Mouse (Mus musculus): ENCODE measurements at regions not wholly inside any gene's neighbourhood (a gene's known extent, or its start where the extent isn't known, plus 50 kb on each side); places are given as distances from the start of the nearest gene placed in this dataset.

DNA sequence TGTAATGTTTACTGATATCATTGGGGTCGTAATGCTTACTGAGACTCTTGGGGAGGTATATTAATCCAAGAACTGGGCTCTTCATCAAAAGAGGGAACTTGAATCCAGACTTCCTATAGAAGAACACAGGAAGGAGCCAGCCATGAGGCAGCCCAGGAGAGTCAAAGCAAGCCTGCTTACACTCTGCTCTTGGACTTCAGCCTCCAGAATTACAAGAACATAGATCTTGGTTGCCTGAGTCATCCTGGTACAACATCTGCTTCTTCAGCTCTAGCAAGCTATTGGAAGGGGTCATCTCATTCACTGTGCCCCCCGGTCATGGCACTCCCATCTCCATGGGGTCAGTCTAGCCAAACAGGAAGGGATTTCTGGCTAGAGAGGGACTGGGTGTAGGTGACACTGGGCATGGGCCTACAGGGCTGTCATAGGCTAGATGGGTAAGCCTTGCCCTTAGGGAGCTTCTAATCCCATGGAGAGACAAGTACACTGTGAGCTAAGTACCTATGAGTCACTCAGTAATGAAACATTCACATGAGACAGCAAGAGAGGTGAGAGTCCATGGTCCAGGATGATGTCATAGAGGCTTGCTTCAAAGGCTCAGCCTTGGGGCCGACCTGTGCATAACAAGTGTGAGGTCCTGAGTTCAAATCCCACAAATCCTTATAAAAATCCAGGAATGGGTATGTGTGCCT lies 217.1 kb downstream of the 4933412E24Rik start:
- Histone ChIP-seq H3K79me2 (ENCODE audit: control insufficient read depth, insufficient read depth) (no peaks in the 10 kb centered on the region), H3K36me3 (ENCODE audit: control insufficient read depth, insufficient read depth) (no peaks in the 10 kb centered on the region), H3ac (ENCODE audit: control insufficient read depth, insufficient read length) (no peak overlapping the region), H3K27me3 (ENCODE audit: control insufficient read depth, insufficient read depth, insufficient read length) (no peaks in the 10 kb centered on the region), H3K4me2 (ENCODE audit: low read depth) (no peak overlapping the region), H3K4me3 (no peak overlapping the region)
- TF ChIP-seq REST (IDR thresholded peaks at IDR 0.05; ENCODE audit: insufficient read depth, insufficient read length) (no peak), MAX (IDR thresholded peaks at IDR 0.05; ENCODE audit: low read depth) (no peak), TCF12 (IDR thresholded peaks at IDR 0.05; ENCODE audit: insufficient read depth, poor library complexity, severe bottlenecking) (no peak), POLR2AphosphoS2 (IDR thresholded peaks at IDR 0.05; ENCODE audit: insufficient read length, low read depth) (no peak), TCF3 (IDR thresholded peaks at IDR 0.05; ENCODE audit: insufficient read length, low read depth) (no peak), POLR2A (IDR thresholded peaks at IDR 0.05; ENCODE audit: insufficient read length, low read depth) (no peak), CEBPB (IDR thresholded peaks at IDR 0.05; ENCODE audit: insufficient read depth, poor library complexity, severe bottlenecking) (no peak), MYOD1 (IDR thresholded peaks at IDR 0.05; ENCODE audit: control insufficient read depth in 1 of 3, insufficient read length in 2 of 3, low read depth in 2 of 3) (no peak), USF1 (IDR thresholded peaks at IDR 0.05; ENCODE audit: low read depth) (no peak), SRF (IDR thresholded peaks at IDR 0.05; ENCODE audit: control insufficient read depth, insufficient read length, low read depth) (no peak), MYOG (IDR thresholded peaks at IDR 0.05; ENCODE audit: control insufficient read depth in 1 of 3, insufficient read depth in 1 of 3, insufficient read length in 2 of 3, low read depth in 2 of 3) (no peak), E2F4 (IDR thresholded peaks at IDR 0.05; ENCODE audit: insufficient read depth) (no peak)

DNA sequence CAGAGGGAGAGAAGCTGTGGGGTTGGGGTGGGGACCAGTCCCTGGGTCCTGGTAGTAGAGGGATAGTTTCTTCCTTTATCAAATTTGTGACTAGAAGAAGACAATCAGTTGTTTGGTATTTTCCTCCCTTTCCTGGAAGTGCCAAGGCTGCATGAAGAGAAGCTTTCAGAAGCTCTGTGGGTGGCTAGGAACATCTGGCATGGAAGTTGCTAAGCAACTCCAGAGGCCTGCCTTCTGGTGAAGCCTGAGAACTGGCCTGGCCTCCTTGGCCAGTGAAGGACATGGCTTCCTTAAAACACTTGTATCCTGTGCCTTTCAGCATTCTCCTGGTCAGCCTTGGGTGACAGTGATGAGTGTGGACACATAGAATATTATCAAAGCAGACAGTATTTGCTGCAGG lies 217.9 kb downstream of the 4933412E24Rik start:
- H3K27me3 ChIP-seq (ENCODE audit: control insufficient read depth, insufficient read depth, insufficient read length), result no peaks in the 10 kb centered on the region
- TF ChIP-seq SRF (IDR thresholded peaks at IDR 0.05; ENCODE audit: control insufficient read depth, insufficient read length, low read depth) (no peak), MYOD1 (IDR thresholded peaks at IDR 0.05; ENCODE audit: control insufficient read depth in 1 of 3, insufficient read length in 2 of 3, low read depth in 2 of 3) (peak in 1 of 3 experiments; percentile 8)
- H3K36me3 ChIP-seq (ENCODE audit: control insufficient read depth, insufficient read depth), result no peaks in the 10 kb centered on the region
- H3ac ChIP-seq (ENCODE audit: control insufficient read depth, insufficient read length), result no peak overlapping the region
- H3K4me2 ChIP-seq (ENCODE audit: low read depth), result no peak overlapping the region
- no peak overlapping the region for H3K4me3 ChIP-seq
- H3K79me2 ChIP-seq (ENCODE audit: control insufficient read depth, insufficient read depth), result no peaks in the 10 kb centered on the region

DNA sequence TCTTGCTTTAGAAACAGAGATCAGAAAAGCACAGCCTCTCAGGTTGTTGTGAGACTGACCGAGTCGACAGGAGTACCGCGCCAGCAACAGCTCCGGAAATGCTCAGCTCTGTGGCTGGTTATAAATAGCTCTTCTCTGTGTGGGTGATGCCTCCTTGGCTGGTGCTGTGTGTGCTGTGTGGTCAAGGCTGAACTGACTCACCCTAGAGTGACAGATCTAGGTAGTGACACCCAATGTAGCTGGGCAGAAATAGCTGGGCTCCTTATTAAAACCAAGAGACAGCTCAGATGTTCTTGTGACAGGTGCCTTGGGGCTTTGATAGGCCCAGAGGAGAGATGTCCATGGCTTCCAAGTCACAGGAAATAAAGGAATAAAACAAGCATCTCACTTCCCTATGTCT lies 220.7 kb downstream of the 4933412E24Rik start:
- no peaks in the 10 kb centered on the region for H3K36me3 ChIP-seq (ENCODE audit: control insufficient read depth, insufficient read depth)
- H3ac ChIP-seq (ENCODE audit: control insufficient read depth, insufficient read length), result no peak overlapping the region
- TF ChIP-seq E2F4 (IDR thresholded peaks at IDR 0.05; ENCODE audit: insufficient read depth) (no peak), POLR2AphosphoS2 (IDR thresholded peaks at IDR 0.05; ENCODE audit: insufficient read length, low read depth) (no peak), USF1 (IDR thresholded peaks at IDR 0.05; ENCODE audit: low read depth) (no peak), SRF (IDR thresholded peaks at IDR 0.05; ENCODE audit: control insufficient read depth, insufficient read length, low read depth) (no peak), MYOG (IDR thresholded peaks at IDR 0.05; ENCODE audit: control insufficient read depth in 1 of 3, insufficient read depth in 1 of 3, insufficient read length in 2 of 3, low read depth in 2 of 3) (peak in 2 of 3 experiments; percentile 48 to 52), CEBPB (IDR thresholded peaks at IDR 0.05; ENCODE audit: insufficient read depth, poor library complexity, severe bottlenecking) (no peak), POLR2A (IDR thresholded peaks at IDR 0.05; ENCODE audit: insufficient read length, low read depth) (peak; percentile 23), TCF12 (IDR thresholded peaks at IDR 0.05; ENCODE audit: insufficient read depth, poor library complexity, severe bottlenecking) (peak; percentile 64), MYOD1 (IDR thresholded peaks at IDR 0.05; ENCODE audit: control insufficient read depth in 1 of 3, insufficient read length in 2 of 3, low read depth in 2 of 3) (peak; percentile 71 to 93 (median 78)), TCF3 (IDR thresholded peaks at IDR 0.05; ENCODE audit: insufficient read length, low read depth) (no peak), REST (IDR thresholded peaks at IDR 0.05; ENCODE audit: insufficient read depth, insufficient read length) (no peak), MAX (IDR thresholded peaks at IDR 0.05; ENCODE audit: low read depth) (peak; percentile 44)
- H3K79me2 ChIP-seq (ENCODE audit: control insufficient read depth, insufficient read depth), result no peaks in the 10 kb centered on the region
- no peaks in the 10 kb centered on the region for H3K27me3 ChIP-seq (ENCODE audit: control insufficient read depth, insufficient read depth, insufficient read length)
- H3K4me3 ChIP-seq, result no peak overlapping the region
- H3K4me2 ChIP-seq (ENCODE audit: low read depth), result peak overlapping the region; percentile 70

DNA sequence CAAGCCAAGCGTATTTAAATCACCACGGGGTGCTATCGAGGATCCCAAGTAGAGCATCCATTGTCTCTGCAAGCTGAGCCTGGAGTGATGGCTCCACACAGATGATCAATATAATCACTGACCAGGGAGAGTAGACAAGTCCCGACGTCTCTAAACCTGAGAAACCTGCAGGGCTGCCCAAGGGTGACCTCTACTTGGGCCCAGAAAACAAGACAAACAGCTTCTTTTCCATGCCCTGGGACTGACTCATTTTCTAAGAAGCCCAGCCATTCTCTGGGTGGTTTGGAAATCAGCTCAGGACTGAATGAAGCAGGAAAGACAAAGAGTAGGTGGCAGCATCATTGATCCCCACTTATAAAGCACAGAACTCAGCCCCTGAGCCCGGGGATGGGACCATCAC lies 221.5 kb downstream of the 4933412E24Rik start:
- H3ac ChIP-seq (ENCODE audit: control insufficient read depth, insufficient read length), result no peak overlapping the region
- no peak overlapping the region for H3K4me3 ChIP-seq
- peak overlapping the region; percentile 70 for H3K4me2 ChIP-seq (ENCODE audit: low read depth)
- no peaks in the 10 kb centered on the region for H3K79me2 ChIP-seq (ENCODE audit: control insufficient read depth, insufficient read depth)
- H3K27me3 ChIP-seq (ENCODE audit: control insufficient read depth, insufficient read depth, insufficient read length), result no peaks in the 10 kb centered on the region
- TF ChIP-seq MYOD1 (IDR thresholded peaks at IDR 0.05; ENCODE audit: control insufficient read depth in 1 of 3, insufficient read length in 2 of 3, low read depth in 2 of 3), result no peak
- no peak for TF ChIP-seq POLR2AphosphoS2 (IDR thresholded peaks at IDR 0.05; ENCODE audit: insufficient read length, low read depth)
- no peak for TF ChIP-seq CEBPB (IDR thresholded peaks at IDR 0.05; ENCODE audit: insufficient read depth, poor library complexity, severe bottlenecking)
- no peak for TF ChIP-seq POLR2A (IDR thresholded peaks at IDR 0.05; ENCODE audit: insufficient read length, low read depth)
- no peak for TF ChIP-seq REST (IDR thresholded peaks at IDR 0.05; ENCODE audit: insufficient read depth, insufficient read length)
- TF ChIP-seq MAX (IDR thresholded peaks at IDR 0.05; ENCODE audit: low read depth), result no peak
- TF ChIP-seq TCF3 (IDR thresholded peaks at IDR 0.05; ENCODE audit: insufficient read length, low read depth), result no peak
- no peak for TF ChIP-seq TCF12 (IDR thresholded peaks at IDR 0.05; ENCODE audit: insufficient read depth, poor library complexity, severe bottlenecking)
- no peak for TF ChIP-seq SRF (IDR thresholded peaks at IDR 0.05; ENCODE audit: control insufficient read depth, insufficient read length, low read depth)
- no peak for TF ChIP-seq USF1 (IDR thresholded peaks at IDR 0.05; ENCODE audit: low read depth)
- no peak for TF ChIP-seq E2F4 (IDR thresholded peaks at IDR 0.05; ENCODE audit: insufficient read depth)
- H3K36me3 ChIP-seq (ENCODE audit: control insufficient read depth, insufficient read depth), result no peaks in the 10 kb centered on the region

Measured in myocyte (in vitro differentiated cells).